Mouse (Mus musculus): Measurements from ENCODE around the gene Hist1h3e.
"Not testable (repeated sequence)": the region's sequence is repeated elsewhere in the genome, so short reads cannot be mapped to it uniquely, and the experiment has no call there.

Gene Hist1h3e

GRCm38 (mm10) chr13:23541497-23541896 lies 20.7 kb downstream of the Hist1h3e start:
- CTCF ChIA-PET, result interaction anchor here (0.6 to 0.7 kb wide), 2 partner anchors 24 to 109 kb away, joined by 3 to 5 read pairs; no protein-coding TSS in a partner anchor

GRCm38 (mm10) chr13:23539821-23540220 lies 22.3 kb downstream of the Hist1h3e start:
- CTCF ChIA-PET, result interaction anchor here (0.8 kb wide), 1 partner anchor 103 kb away, joined by 3 read pairs; no protein-coding TSS in a partner anchor

- CTCF ChIA-PET, result interaction anchor here (1.8 kb wide), 1 partner anchor 15 kb away, joined by 4 read pairs; the partner anchor contains the start of gene Hist1h1d
Observed at GRCm38 (mm10) chr13:23538249-23538648, 23.9 kb downstream of the Hist1h3e start.

GRCm38 (mm10) chr13:23537006-23537710 lies 25.0 kb downstream of the Hist1h3e start:
- CTCF ChIA-PET, result interaction anchor here (0.7 to 1.8 kb wide), 2 partner anchors 9 to 16 kb away, joined by 4 read pairs; partner anchors contain the start of gene Hist1h1d

- CTCF ChIA-PET, result interaction anchor here (0.7 to 1.8 kb wide), 2 partner anchors 10 to 17 kb away, joined by 4 read pairs; partner anchors contain the start of gene Hist1h1d
Observed at GRCm38 (mm10) chr13:23536076-23536822, 25.9 kb downstream of the Hist1h3e start.

GRCm38 (mm10) chr13:23535137-23536075 lies 26.8 kb downstream of the Hist1h3e start, which contains the start of gene Hist1h3g:
Gene Hist1h3g (plus strand): TSS chr13:23535422.
- CTCF ChIA-PET, result not testable (repeated sequence)

GRCm38 (mm10) chr13:23534368-23535131 lies 27.6 kb downstream of the Hist1h3e start:
- CTCF ChIA-PET, result interaction anchor here (0.6 kb wide), 1 partner anchor 717 kb away, joined by 3 read pairs; no protein-coding TSS in a partner anchor

- CTCF ChIA-PET, result interaction anchor here (0.6 kb wide), 1 partner anchor 717 kb away, joined by 3 read pairs; no protein-coding TSS in a partner anchor
Observed at GRCm38 (mm10) chr13:23533560-23534367, 28.4 kb downstream of the Hist1h3e start, which contains the start of gene Hist1h2af. Gene Hist1h2af (plus strand): TSS chr13:23533906.

- CTCF ChIA-PET, result no interaction called here
Observed at GRCm38 (mm10) chr13:23532262-23533075, 29.7 kb downstream of the Hist1h3e start.

GRCm38 (mm10) chr13:23530901-23531875 lies 31.0 kb downstream of the Hist1h3e start, which contains the start of gene Hist1h4h:
Gene Hist1h4h (plus strand): TSS chr13:23531050.
- CTCF ChIA-PET, result no interaction called here

GRCm38 (mm10) chr13:23530181-23530900 lies 31.8 kb downstream of the Hist1h3e start:
- CTCF ChIA-PET, result no interaction called here

- CTCF ChIA-PET, result no interaction called here
Observed at GRCm38 (mm10) chr13:23529480-23530165, 32.5 kb downstream of the Hist1h3e start.

GRCm38 (mm10) chr13:23529005-23529404 lies 33.2 kb downstream of the Hist1h3e start:
- CTCF ChIA-PET, result interaction anchor here (0.5 kb wide), 1 partner anchor 96 kb away, joined by 4 read pairs; no protein-coding TSS in a partner anchor

GRCm38 (mm10) chr13:23526312-23526711 lies 35.9 kb downstream of the Hist1h3e start:
- CTCF ChIA-PET, result no interaction called here

GRCm38 (mm10) chr13:23525901-23526300 lies 36.3 kb downstream of the Hist1h3e start:
- CTCF ChIA-PET, result interaction anchor here (0.6 kb wide), 1 partner anchor 20 kb away, joined by 4 read pairs; no protein-coding TSS in a partner anchor

GRCm38 (mm10) chr13:23524654-23525053 lies 37.5 kb downstream of the Hist1h3e start:
- CTCF ChIA-PET, result interaction anchor here (0.6 to 0.7 kb wide), 3 partner anchors 16 to 1777 kb away, joined by 4 read pairs; no protein-coding TSS in a partner anchor

All from spleen, embryonic (tissue).